8 mouse cellular contexts compared by ENCODE assay signal in genomic region chr12:24097108-24097520, GRCm38 (mm10). TPM values are rescaled to one million over a fixed set of nuclear protein-coding genes. Genes with fewer than 3 reads are reported as not detected.
DNase-seq lines count a peak whose midpoint lies in the region; ATAC-seq lines count a peak whose summit lies in the region.
"Not testable (repeated sequence)": the region's sequence is repeated elsewhere in the genome, so short reads cannot be mapped to it uniquely, and the experiment has no call there.

9030624G23Rik (minus strand) TSS chr12:24097246.

- H3K9me3 ChIP-seq in forebrain, embryonic 14.5 days (replicated peaks; ENCODE audit: control insufficient read depth, low read length); heart, embryonic 14.5 days (ENCODE audit: control insufficient read depth, low read length): not testable (repeated sequence)

- H3K4me1 ChIP-seq in forebrain, embryonic 14.5 days (ENCODE audit: control insufficient read depth, insufficient read depth, low read length); heart, embryonic 14.5 days (ENCODE audit: control insufficient read depth in 2 of 2, insufficient read depth in 2 of 2, low read length in 2 of 2): not testable (repeated sequence)

- not testable (repeated sequence) for H3K36me3 ChIP-seq in forebrain, embryonic 14.5 days (ENCODE audit: control insufficient read depth, insufficient read depth, low read length); heart, embryonic 14.5 days (ENCODE audit: control insufficient read depth, insufficient read depth, low read length)

- 1% methylated on average over 27 of the region's 39 CpGs for WGBS in forebrain, embryonic 14.5 days
- WGBS in heart, embryonic 14.5 days = 2% methylated on average over 32 of the region's 39 CpGs

- peak; percentile 74 for DNase-seq in adrenal gland, postnatal 25 days
- DNase-seq in forebrain, embryonic 14.5 days (ENCODE audit: low spot score) = peak; percentile 4
- peak; percentile 38 for DNase-seq in kidney, adult 9 months
- DNase-seq in left cerebral cortex, postnatal 10 days (ENCODE audit: extremely low spot score in 1 of 2, low spot score in 2 of 2) = peak; percentile 7 to 48
- peak; percentile 73 for DNase-seq in lung, postnatal 10 days
- peak; percentile 35 for DNase-seq in retina, postnatal 1 day
- DNase-seq in thymus, postnatal 4 days = peak; percentile 53

- peak within 1 kb of the TSS; percentile 33; the same call in 1 of the 2 replicates for H3K4me2 ChIP-seq in forebrain, embryonic 14.5 days (ENCODE audit: low read length)
- peak within 1 kb of the TSS; percentile 52 for H3K4me2 ChIP-seq in heart, embryonic 14.5 days (ENCODE audit: low read length)

- not testable (repeated sequence) for ATAC-seq in forebrain, embryonic 14.5 days; heart, embryonic 14.5 days (ENCODE audit: insufficient number of reproducible peaks, insufficient read depth, low FRiP score, low read depth)

- not testable (repeated sequence) for H3K9ac ChIP-seq in forebrain, embryonic 14.5 days (ENCODE audit: low read length)
- H3K9ac ChIP-seq in heart, embryonic 14.5 days (ENCODE audit: low read length) = peak within 1 kb of the TSS; percentile 64; the same call in 1 of the 2 replicates

- H3K27ac ChIP-seq in forebrain, embryonic 14.5 days (ENCODE audit: low read depth, low read length); heart, embryonic 14.5 days (replicated peaks in 1 of 2; ENCODE audit: control insufficient read depth in 1 of 2, insufficient read depth in 1 of 2, low read depth in 2 of 2, low read length in 2 of 2): not testable (repeated sequence)

- intact Hi-C loops in left cerebral cortex, postnatal 10 days (cut with DNase I) = not testable (repeated sequence)

- H3K27me3 ChIP-seq in forebrain, embryonic 14.5 days (replicated peaks; ENCODE audit: control insufficient read depth, insufficient read depth, low read length); heart, embryonic 14.5 days (ENCODE audit: control insufficient read depth, insufficient read depth, low read length): not testable (repeated sequence)

- peak within 1 kb of the TSS; percentile 27 for H3K4me3 ChIP-seq in forebrain, embryonic 14.5 days (ENCODE audit: low read depth, low read length)
- peak within 1 kb of the TSS; percentile 42 to 54 for H3K4me3 ChIP-seq in heart, embryonic 14.5 days (ENCODE audit: control insufficient read depth in 1 of 2, insufficient read depth in 1 of 2, low read depth in 1 of 2, low read length in 2 of 2)

RNA-seq across cellular contexts. Expression of gene 9030624G23Rik, which starts in this region (rescaled TPM):
- 1.5 and 2.0 TPM in 2 replicates for total RNA-seq in adrenal gland, postnatal 25 days (2021)
- polyA plus RNA-seq in forebrain, embryonic 14.5 days (2014; fragmentation: Nextera tagmentation; extraction: Ambion mirVana) = 0.83 and 0.84 TPM in 2 replicates
- polyA plus RNA-seq in heart, embryonic 14.5 days (2014; fragmentation: Nextera tagmentation; extraction: Ambion mirVana) = 1.6 and 1.8 TPM in 2 replicates
- total RNA-seq in left cerebral cortex, postnatal 10 days (2021) = 1 to 10 TPM; 2.7 to 4.1 TPM

Comparison
In these comparisons a context has a peak if more than half of its experiments do, and no peak if none do; other contexts are left out.
1. Peak in DNase-seq, H3K4me3 ChIP-seq and H3K4me2 ChIP-seq in forebrain, embryonic 14.5 days; RNA of the gene not detected or under 1 TPM.
2. DNase-seq: peak in every context shown above with its lines; median percentile 74 in adrenal gland, postnatal 25 days; 73 in lung, postnatal 10 days; 53 in thymus, postnatal 4 days; 38 in kidney, adult 9 months; 35 in retina, postnatal 1 day; 28 in left cerebral cortex, postnatal 10 days; 4 in forebrain, embryonic 14.5 days.